Mouse (Mus musculus) ES-E14 (cell line): ENCODE measurements around the gene Iqcf5.

Experiments used
- HCFC1 ChIP-seq: IDR thresholded peaks from 2 replicates; pipeline ENCODE4 v1.6.1; 2012; ENCODE audit warnings: low read length, inconsistent platforms, borderline replicate concordance; ENCODE audit not compliant: insufficient read depth
- MAFK ChIP-seq: IDR thresholded peaks from 2 replicates; pipeline ENCODE4 v1.6.1; 2014; ENCODE audit warnings: mild to moderate bottlenecking, low read depth, low read length, inconsistent platforms; ENCODE audit not compliant: insufficient read depth
- ZNF384 ChIP-seq: IDR thresholded peaks from 2 replicates; pipeline ENCODE4 v1.6.1; 2012; ENCODE audit warnings: low read depth, low read length, inconsistent platforms

DNA sequence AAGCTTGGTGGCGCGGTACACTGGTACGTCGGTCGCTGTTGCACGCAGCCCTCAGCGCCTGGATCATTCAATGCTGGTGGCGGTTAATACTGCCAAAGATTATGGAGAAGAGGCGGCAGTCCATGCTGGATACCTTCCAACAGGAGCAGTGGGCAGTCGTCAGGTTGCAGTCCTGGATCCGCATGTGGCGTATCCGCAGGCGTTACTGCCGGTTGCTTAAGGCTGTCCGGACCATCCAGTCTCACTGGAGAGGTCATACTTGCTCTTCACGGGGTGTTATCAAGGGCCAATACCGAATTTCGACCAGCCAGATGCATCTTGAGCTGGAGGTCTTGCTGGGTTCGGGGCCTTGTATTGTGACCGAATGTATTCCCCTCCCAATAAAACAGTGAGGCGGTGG lies 12.5 kb upstream of the Iqcf5 start:
- no peak for TF ChIP-seq HCFC1
- TF ChIP-seq MAFK = no peak
- TF ChIP-seq ZNF384 = no peak
